Mouse (Mus musculus) forebrain, postnatal 0 days (tissue): Measurements from ENCODE around the gene Foxn3. TPM values are rescaled to one million over a fixed set of nuclear protein-coding genes. Genes with fewer than 3 reads are reported as not detected.
A peak's percentile ranks its signal among the peaks of the same experiment; 100 is the strongest.

Experiments used
- ATAC-seq: fragments of 200-750 bp; cut with Nextera tagmentation; 2 replicates; pipeline ENCODE4 v1.8.0; 2017; ENCODE audit warnings: mild to moderate bottlenecking, moderate library complexity
- DNase-seq: peaks from one replicate; pipeline ENCODE4 v3.0.0-alpha.2; 2015
- H3K27ac ChIP-seq: fragments of 300-500 bp; sonication (generic); 2 replicates; pipeline ENCODE4 v1.5.1; 2014; ENCODE audit warnings: low read depth, mild to moderate bottlenecking, antibody characterized with exemption, low read length, moderate library complexity, mixed read lengths
- H3K27me3 ChIP-seq: fragments of 300-500 bp; sonication (generic); 2 replicates; pipeline ENCODE4 v1.6.1; 2014; ENCODE audit warnings: mild to moderate bottlenecking, low read length, mixed read lengths; ENCODE audit not compliant: insufficient read depth
- H3K36me3 ChIP-seq: fragments of 300-500 bp; sonication (generic); 2 replicates; pipeline ENCODE4 v1.6.1; 2014; ENCODE audit warnings: mild to moderate bottlenecking, moderate library complexity; ENCODE audit not compliant: insufficient read depth
- H3K4me1 ChIP-seq: fragments of 300-500 bp; sonication (generic); 2 replicates; pipeline ENCODE4 v1.6.1; 2014; ENCODE audit warnings: antibody characterized with exemption; ENCODE audit not compliant: insufficient read depth
- H3K4me2 ChIP-seq: fragments of 300-500 bp; sonication (generic); 2 replicates; pipeline ENCODE4 v1.6.1; 2014; ENCODE audit warnings: low read depth, mild to moderate bottlenecking, moderate library complexity
- H3K4me3 ChIP-seq: fragments of 300-500 bp; sonication (generic); 2 replicates; pipeline ENCODE4 v1.5.1; 2014; ENCODE audit warnings: low read depth, low read length, mixed read lengths
- H3K9ac ChIP-seq: fragments of 300-500 bp; sonication (generic); 2 replicates; pipeline ENCODE4 v1.6.1; 2014; ENCODE audit warnings: mild to moderate bottlenecking
- H3K9me3 ChIP-seq: fragments of 300-500 bp; sonication (generic); 2 replicates; pipeline ENCODE4 v1.6.1; 2016; ENCODE audit warnings: low read length
- CTCF ChIP-seq: sonication (generic); IDR thresholded peaks from 2 replicates; pipeline ENCODE4 v1.5.1; 2016; ENCODE audit warnings: antibody characterized with exemption, control low read depth, low read depth
- WGBS: fragments of 180-500 bp; shearing (Covaris S2); extraction: QIAGEN DNeasy Blood & Tissue Kit; methylation state at CpG from one replicate; pipeline ENCODE4 v1.1.7; 2014; 5-methylcytosine and 5-hydroxymethylcytosine counted together
- polyA plus RNA-seq: library from polyadenylated mRNA; unstranded; fragments of >200 nt; fragmentation: Nextera tagmentation; extraction: Ambion mirVana; gene quantifications from 2 replicates; pipeline ENCODE4 v1.2.1, GENCODE M21; 2015
- total RNA-seq: library from RNA; depleted of rRNA; stranded (reverse); fragments of >200 nt; gene quantifications from 2 replicates; pipeline ENCODE4 v1.2.3, GENCODE M21; 2014

The Foxn3 gene
- total and polyA plus RNA-seq, 2 experiments from 2014 or later, result 32.8 to 61.3 TPM

GRCm38 (mm10) chr12:99336349-99337170 is 226.8 kb downstream of the Foxn3 start:
- no peaks in the 10 kb centered on the region for H3K27me3 ChIP-seq
- no peak for TF ChIP-seq CTCF
- no peak overlapping the region for H3K9ac ChIP-seq
- ATAC-seq (no peak), DNase-seq (no peak)
- H3K4me2 ChIP-seq, result no peak overlapping the region
- 28% methylated on average over 12 of the region's 12 CpGs for WGBS
- H3K36me3 ChIP-seq, result no peaks in the 10 kb centered on the region; the same call in 1 of the 2 replicates
- H3K4me1 ChIP-seq, result peaks cover 42% of the 10 kb centered on the region
- H3K9me3 ChIP-seq, result no peaks in the 10 kb centered on the region
- H3K4me3 ChIP-seq, result no peak overlapping the region
- H3K27ac ChIP-seq, result 0 out of 2 replicates have a peak overlapping the region, but pooled peaks have one; percentile 17

GRCm38 (mm10) chr12:99335628-99336027 is 227.8 kb downstream of the Foxn3 start:
- Histone ChIP-seq H3K4me2 (no peak overlapping the region), H3K4me1 (peaks cover 42% of the 10 kb centered on the region), H3K9me3 (no peaks in the 10 kb centered on the region), H3K27ac (no peak overlapping the region), H3K9ac (no peak overlapping the region), H3K27me3 (no peaks in the 10 kb centered on the region), H3K36me3 (no peaks in the 10 kb centered on the region; the same call in 1 of the 2 replicates), H3K4me3 (no peak overlapping the region)
- DNase-seq (no peak), ATAC-seq (no peak)
- WGBS, result 86% methylated on average over 9 of the region's 9 CpGs
- no peak for TF ChIP-seq CTCF

- WGBS, result 29% methylated on average over 9 of the region's 9 CpGs
- Histone ChIP-seq H3K27me3 (no peaks in the 10 kb centered on the region), H3K4me2 (no peak overlapping the region), H3K27ac (no peak overlapping the region; the same call in 1 of the 2 replicates), H3K36me3 (no peaks in the 10 kb centered on the region; the same call in 1 of the 2 replicates), H3K9me3 (no peaks in the 10 kb centered on the region), H3K4me3 (no peak overlapping the region), H3K4me1 (peaks cover 45% of the 10 kb centered on the region), H3K9ac (no peak overlapping the region)
- no peak for DNase-seq
- TF ChIP-seq CTCF, result no peak
- no peak for ATAC-seq
Measured at GRCm38 (mm10) chr12:99334026-99334425, 229.4 kb downstream of the Foxn3 start.

GRCm38 (mm10) chr12:99333304-99333968 is 229.9 kb downstream of the Foxn3 start:
- Histone ChIP-seq H3K4me1 (peaks cover 42% of the 10 kb centered on the region), H3K36me3 (no peaks in the 10 kb centered on the region; the same call in 1 of the 2 replicates), H3K4me3 (no peak overlapping the region), H3K9me3 (no peaks in the 10 kb centered on the region), H3K4me2 (no peak overlapping the region), H3K9ac (no peak overlapping the region), H3K27ac (no peak overlapping the region; the same call in 1 of the 2 replicates), H3K27me3 (no peaks in the 10 kb centered on the region)
- TF ChIP-seq CTCF, result no peak
- no peak for DNase-seq
- 70% methylated on average over 20 of the region's 20 CpGs for WGBS
- no peak for ATAC-seq

GRCm38 (mm10) chr12:99332144-99332807 is 231.1 kb downstream of the Foxn3 start:
- WGBS, result 60% methylated on average over 16 of the region's 16 CpGs
- no peak overlapping the region for H3K4me2 ChIP-seq
- H3K9ac ChIP-seq, result no peak overlapping the region
- no peak for ATAC-seq
- no peak overlapping the region for H3K4me3 ChIP-seq
- H3K27ac ChIP-seq, result no peak overlapping the region
- DNase-seq, result no peak
- TF ChIP-seq CTCF, result no peak
- H3K9me3 ChIP-seq, result no peaks in the 10 kb centered on the region
- no peaks in the 10 kb centered on the region for H3K27me3 ChIP-seq
- H3K4me1 ChIP-seq, result peaks cover 42% of the 10 kb centered on the region
- H3K36me3 ChIP-seq, result no peaks in the 10 kb centered on the region; the same call in 1 of the 2 replicates

GRCm38 (mm10) chr12:99331341-99331947 is 231.9 kb downstream of the Foxn3 start:
- ATAC-seq, result no peak

More at GRCm38 (mm10) chr12:99331341-99331947, 231.9 kb downstream of the Foxn3 start:
- WGBS, result 51% methylated on average over 8 of the region's 8 CpGs
- peaks cover 42% of the 10 kb centered on the region for H3K4me1 ChIP-seq
- H3K4me3 ChIP-seq, result no peak overlapping the region
- no peaks in the 10 kb centered on the region for H3K9me3 ChIP-seq
- no peaks in the 10 kb centered on the region; the same call in 1 of the 2 replicates for H3K36me3 ChIP-seq
- no peak for TF ChIP-seq CTCF
- H3K27me3 ChIP-seq, result no peaks in the 10 kb centered on the region
- no peak overlapping the region for H3K27ac ChIP-seq
- DNase-seq, result no peak
- H3K4me2 ChIP-seq, result no peak overlapping the region
- H3K9ac ChIP-seq, result no peak overlapping the region
